Mouse (Mus musculus) ES-E14 (cell line): ENCODE results near the gene Syt15. TPM values are rescaled to one million over a fixed set of nuclear protein-coding genes. Genes with fewer than 3 reads are reported as not detected.

ENCODE experiments used
- DNase-seq: peaks from one replicate; pipeline ENCODE4 v3.0.0-alpha.2; 2013; ENCODE audit warnings: low read depth, low spot score
- H3K27ac ChIP-seq: 2 replicates; pipeline ENCODE4 v1.5.1; 2012; ENCODE audit warnings: low read depth, mild to moderate bottlenecking, low read length, moderate library complexity, mixed read lengths; ENCODE audit not compliant: poor library complexity, insufficient read depth, severe bottlenecking
- H3K36me3 ChIP-seq: 2 replicates; pipeline ENCODE4 v1.6.1; 2012; ENCODE audit warnings: mild to moderate bottlenecking, low read length, moderate library complexity, mixed read lengths; ENCODE audit not compliant: control insufficient read depth, poor library complexity, insufficient read depth, severe bottlenecking
- H3K4me1 ChIP-seq, 2 experiments: fragments of 150-350 bp in 1 of 2; sonication (generic) in 1 of 2; 2 replicates each; pipeline ENCODE4 v1.6.1; 2012; ENCODE audit warnings: low read length in 2 of 2, mild to moderate bottlenecking in 1 of 2, mixed read lengths in 1 of 2; ENCODE audit not compliant: control insufficient read depth in 2 of 2, insufficient read depth in 2 of 2, poor library complexity in 1 of 2
- H3K4me3 ChIP-seq, 2 experiments: fragments of 150-350 bp in 1 of 2; sonication (generic) in 1 of 2; 2 replicates each; pipeline ENCODE4 v1.5.1; 2012; ENCODE audit warnings: low read length in 2 of 2, low read depth in 1 of 2, mild to moderate bottlenecking in 1 of 2, mixed read lengths in 1 of 2; ENCODE audit not compliant: insufficient read depth in 1 of 2, poor library complexity in 1 of 2, severe bottlenecking in 1 of 2
- H3K9ac ChIP-seq: 2 replicates; pipeline ENCODE4 v1.6.1; 2012; ENCODE audit warnings: low read depth, mild to moderate bottlenecking, low read length, mixed read lengths; ENCODE audit not compliant: poor library complexity, insufficient read depth, severe bottlenecking
- H3K9me3 ChIP-seq: fragments of 150-350 bp; sonication (generic); 2 replicates; pipeline ENCODE4 v1.6.1; 2012; ENCODE audit warnings: low read depth, mild to moderate bottlenecking, low read length; ENCODE audit not compliant: control insufficient read depth, insufficient read depth
- CHD2 ChIP-seq: IDR thresholded peaks from 2 replicates; pipeline ENCODE4 v1.6.1; 2014; ENCODE audit warnings: mild to moderate bottlenecking, low read depth, low read length, inconsistent platforms
- HCFC1 ChIP-seq: IDR thresholded peaks from 2 replicates; pipeline ENCODE4 v1.6.1; 2012; ENCODE audit warnings: low read length, inconsistent platforms, borderline replicate concordance; ENCODE audit not compliant: insufficient read depth
- MAFK ChIP-seq: IDR thresholded peaks from 2 replicates; pipeline ENCODE4 v1.6.1; 2014; ENCODE audit warnings: mild to moderate bottlenecking, low read depth, low read length, inconsistent platforms; ENCODE audit not compliant: insufficient read depth
- ZC3H11A ChIP-seq: IDR thresholded peaks from 2 replicates; pipeline ENCODE4 v1.6.1; 2012; ENCODE audit warnings: low read depth, mild to moderate bottlenecking, inconsistent platforms, low read length, borderline replicate concordance
- ZNF384 ChIP-seq: IDR thresholded peaks from 2 replicates; pipeline ENCODE4 v1.6.1; 2012; ENCODE audit warnings: low read depth, low read length, inconsistent platforms
- in situ Hi-C, 2 experiments: fragments of 600-800 bp; cut with MboI; formaldehyde crosslinking; loops; one replicate each; pipeline ENCODE4 v1.15.1; 2025; ENCODE audit warnings: low sequenced_read_pairs in 2 of 2, inconsistent platforms in 1 of 2; ENCODE audit not compliant: unreplicated experiment in 2 of 2
- total RNA-seq: library from RNA; depleted of rRNA; stranded (reverse); fragments of 300-350 nt; gene quantifications from 2 replicates; pipeline ENCODE4 v1.2.3, GENCODE M21; 2012

Gene Syt15
- total RNA-seq, 1 experiment = not detected

DNA sequence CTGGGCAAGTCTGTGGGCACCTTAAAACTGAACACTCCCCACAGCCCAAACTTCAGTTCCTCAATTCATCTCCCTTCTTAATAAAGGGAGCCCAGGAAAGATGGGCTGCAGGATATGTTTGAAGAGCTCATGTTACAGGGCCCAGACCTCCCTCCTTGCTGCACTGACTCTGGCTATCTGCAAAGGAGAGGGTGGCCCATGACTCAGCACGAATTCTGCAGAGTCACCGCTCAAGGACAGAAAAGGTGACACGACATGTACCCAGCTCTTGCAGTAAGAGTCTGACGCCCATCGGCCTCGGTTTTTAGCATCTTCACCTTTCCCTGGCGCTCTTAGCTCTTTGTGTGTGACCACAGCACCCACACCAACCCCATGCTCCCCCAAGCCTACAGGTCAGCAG, 29.0 kb upstream of the Syt15 start:
- TF ChIP-seq ZNF384 (no peak), MAFK (peak; percentile 97)
- Histone ChIP-seq H3K9me3 (no peaks in the 10 kb centered on the region), H3K27ac (no peak overlapping the region), H3K4me3 (no peak overlapping the region), H3K4me1 (peaks cover 4 to 12% of the 10 kb centered on the region in 2 experiments; a peak in 2 of 4 replicates), H3K9ac (no peak overlapping the region), H3K36me3 (no peaks in the 10 kb centered on the region)
- peak; percentile 43 for DNase-seq
- in situ Hi-C loops = no loop called here

DNA sequence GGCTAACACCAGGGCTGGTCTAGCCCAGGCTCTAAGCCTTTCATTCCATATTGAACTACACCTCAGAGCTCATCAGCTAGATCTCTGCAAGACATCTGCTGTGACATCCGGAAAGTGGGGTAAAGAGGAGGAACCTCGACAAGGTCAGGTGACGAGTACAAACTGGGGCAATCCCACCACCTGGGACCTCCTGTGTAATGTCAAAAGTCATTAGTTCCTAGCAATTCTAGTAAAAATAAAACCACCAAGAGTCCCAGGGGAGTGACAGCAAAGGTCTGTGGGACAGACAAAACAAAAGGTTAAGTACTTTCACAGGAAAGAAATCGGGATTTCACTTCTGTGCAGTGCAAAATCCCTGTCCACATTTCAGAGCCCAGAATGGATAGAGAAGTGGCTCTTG, 25.5 kb upstream of the Syt15 start:
- peaks cover 2 to 7% of the 10 kb centered on the region in 2 experiments; a peak in 2 of 4 replicates for H3K4me1 ChIP-seq
- H3K9ac ChIP-seq = no peak overlapping the region
- no peaks in the 10 kb centered on the region for H3K36me3 ChIP-seq
- no peak overlapping the region for H3K27ac ChIP-seq
- TF ChIP-seq CHD2 = no peak
- in situ Hi-C loops = no loop called here
- no peak for DNase-seq
- no peaks in the 10 kb centered on the region for H3K9me3 ChIP-seq
- no peak overlapping the region for H3K4me3 ChIP-seq

DNA sequence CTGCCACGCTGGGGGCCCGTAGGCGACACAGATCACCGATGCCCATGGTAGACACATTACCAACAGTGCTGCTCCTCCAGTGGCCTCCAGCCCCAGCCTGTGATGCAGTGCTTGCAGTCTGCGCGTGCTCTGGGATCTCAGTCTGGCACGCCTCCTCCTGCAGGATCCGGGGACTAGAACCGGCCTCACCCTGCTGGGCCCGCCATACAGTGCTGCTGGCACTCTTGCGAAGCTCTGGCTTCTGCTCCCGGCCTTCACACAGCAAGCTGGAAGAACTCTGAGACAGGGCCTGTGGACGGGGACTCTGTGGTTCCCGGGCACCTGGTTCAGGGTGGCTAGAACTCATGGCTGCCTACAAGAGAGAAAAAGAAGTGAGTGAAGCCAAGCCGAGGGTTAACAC, 23.9 kb upstream of the Syt15 start:
- peaks cover 0 to 1% of the 10 kb centered on the region in 2 experiments; a peak in 1 of 4 replicates for H3K4me1 ChIP-seq
- no peak for DNase-seq
- H3K9me3 ChIP-seq = no peaks in the 10 kb centered on the region
- H3K4me3 ChIP-seq = no peak overlapping the region
- no peak overlapping the region for H3K27ac ChIP-seq
- in situ Hi-C loops = no loop called here
- no peak for TF ChIP-seq ZNF384
- TF ChIP-seq MAFK = no peak
- TF ChIP-seq CHD2 = no peak
- no peak for TF ChIP-seq ZC3H11A
- TF ChIP-seq HCFC1 = no peak
- no peaks in the 10 kb centered on the region for H3K36me3 ChIP-seq
- no peak overlapping the region for H3K9ac ChIP-seq

DNA sequence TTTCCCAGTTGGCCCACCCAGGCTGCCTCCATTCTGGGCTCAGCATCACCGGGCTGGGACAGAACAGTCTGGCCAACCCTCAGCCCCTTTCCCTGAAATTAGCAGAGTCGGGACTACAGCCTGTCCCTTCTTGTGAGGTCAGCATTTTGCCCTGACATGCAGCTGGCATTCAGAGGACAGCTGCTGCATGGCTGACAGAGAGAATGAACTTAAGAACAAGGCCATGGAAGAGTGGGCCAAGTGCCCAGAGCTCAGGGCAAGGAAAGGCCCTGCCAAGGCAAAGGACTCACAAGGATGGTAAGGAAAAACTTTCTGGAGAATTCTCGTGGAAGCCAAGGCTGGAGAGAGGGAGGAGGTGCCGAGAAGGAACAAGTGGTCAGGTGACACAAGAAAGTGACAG, 22.7 kb upstream of the Syt15 start:
- Histone ChIP-seq H3K27ac (no peak overlapping the region), H3K9me3 (no peaks in the 10 kb centered on the region)
- in situ Hi-C loops = no loop called here

DNA sequence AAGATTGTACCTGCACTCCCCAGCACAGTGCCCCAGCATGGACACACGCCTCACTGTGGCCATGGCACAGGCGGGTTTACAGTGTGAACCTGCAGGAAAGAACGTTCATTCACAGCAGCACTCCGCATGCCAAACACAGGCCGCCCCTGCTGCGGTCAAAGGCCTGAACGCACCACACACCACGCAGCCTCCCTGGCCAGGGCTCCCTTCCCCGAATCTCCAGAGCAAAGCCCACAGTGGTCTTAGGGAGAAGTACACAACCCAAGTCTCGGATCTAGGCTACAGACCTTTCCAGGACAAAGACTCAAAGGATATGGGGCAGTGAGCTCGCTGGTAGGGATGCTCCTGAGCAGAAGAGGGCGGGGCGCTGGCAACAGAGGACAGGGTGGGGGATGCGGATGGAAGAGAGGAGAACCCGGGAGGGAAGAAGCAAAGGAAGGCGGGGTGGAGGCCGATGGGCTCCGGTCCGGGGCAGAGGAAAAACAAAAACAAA, 18.6 kb upstream of the Syt15 start:
- in situ Hi-C loops = no loop called here
- no peaks in the 10 kb centered on the region for H3K36me3 ChIP-seq
- TF ChIP-seq ZC3H11A (no peak), MAFK (no peak), CHD2 (no peak), HCFC1 (no peak), ZNF384 (no peak)
- no peaks in the 10 kb centered on the region for H3K9me3 ChIP-seq
- peak overlapping the region; percentile 82 to 92 for H3K4me3 ChIP-seq
- no peak for DNase-seq
- H3K27ac ChIP-seq = no peak overlapping the region
- H3K4me1 ChIP-seq = peaks cover 2 to 7% of the 10 kb centered on the region in 2 experiments; a peak in 2 of 4 replicates
- peak overlapping the region; percentile 58 for H3K9ac ChIP-seq

More for the DNA sequence above, 22.7 kb upstream of the Syt15 start:
- peaks cover 0 to 3% of the 10 kb centered on the region in 2 experiments; a peak in 1 of 4 replicates for H3K4me1 ChIP-seq
- TF ChIP-seq CHD2 (no peak), MAFK (no peak), ZNF384 (no peak), ZC3H11A (no peak), HCFC1 (no peak)
- no peak for DNase-seq
- no peak overlapping the region for H3K4me3 ChIP-seq
- H3K9ac ChIP-seq = no peak overlapping the region
- H3K36me3 ChIP-seq = no peaks in the 10 kb centered on the region
